Mouse (Mus musculus) thymus, adult 2 months (tissue): ENCODE data around the gene Bri3bp.

Experiments
- CTCF ChIP-seq: fragments of 200-500 bp; IDR thresholded peaks from 2 replicates; pipeline ENCODE4 v1.5.1; 2012; ENCODE audit warnings: mild to moderate bottlenecking, control low read depth, low read length, moderate library complexity, borderline replicate concordance; ENCODE audit not compliant: control insufficient read depth, poor library complexity, insufficient read depth; ENCODE audit errors: extremely low read depth
- POLR2A ChIP-seq: fragments of 200-500 bp; IDR thresholded peaks from 2 replicates; pipeline ENCODE4 v1.6.1; 2012; ENCODE audit warnings: mild to moderate bottlenecking, low read length, control low read depth, moderate library complexity; ENCODE audit not compliant: control insufficient read depth, poor library complexity, insufficient read depth; ENCODE audit errors: extremely low read depth

DNA sequence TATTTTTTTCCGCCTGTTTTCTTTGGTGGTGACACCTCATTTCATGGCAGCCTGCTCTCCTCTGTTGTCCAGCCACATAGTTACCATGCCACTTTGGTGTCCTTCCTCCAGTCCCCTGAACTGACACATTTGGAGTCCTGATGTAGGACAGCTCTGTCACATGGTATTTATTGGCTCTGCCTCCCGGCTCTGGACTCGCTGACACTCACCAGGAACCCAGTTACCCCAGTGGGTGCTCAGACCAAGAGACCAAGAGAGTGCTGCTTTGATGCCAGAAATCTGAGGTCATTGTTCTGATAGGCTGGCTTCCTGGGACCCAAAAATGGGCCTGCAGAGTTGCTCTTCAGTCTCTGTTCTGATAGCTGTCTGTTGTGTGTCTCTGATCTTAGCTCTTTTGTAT, 6.7 kb downstream of the Bri3bp start:
- TF ChIP-seq POLR2A (no peak), CTCF (no peak)
